Mouse (Mus musculus): ENCODE measurements at regions not wholly inside any gene's neighbourhood (a gene's known extent, or its start where the extent isn't known, plus 50 kb on each side); places are given as distances from the start of the nearest gene placed in this dataset.

DNA sequence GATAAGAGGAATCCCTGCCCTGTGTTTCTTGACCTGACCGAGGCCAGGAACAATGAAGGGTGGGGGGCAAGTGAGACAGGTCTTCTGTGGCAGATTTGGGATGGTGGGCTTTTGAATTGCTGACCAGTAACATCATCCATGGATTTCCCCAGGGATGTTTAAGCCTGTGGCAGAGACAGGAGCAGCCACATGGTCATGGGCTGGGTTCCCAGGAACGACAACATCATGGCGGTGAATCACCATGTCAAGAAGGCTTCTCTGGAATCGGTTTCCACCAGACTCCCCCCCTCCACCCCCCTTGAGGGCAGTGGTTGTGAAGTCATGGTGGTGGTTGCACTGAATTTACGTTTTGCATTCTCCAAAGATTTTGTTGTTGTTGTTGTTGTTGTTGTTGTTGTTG is 121.3 kb downstream of the Cog6 start:
- no peaks in the 10 kb centered on the region for H3K9me3 ChIP-seq (replicated peaks)
- H3K4me1 ChIP-seq (replicated peaks), result no peaks in the 10 kb centered on the region; the same call in 1 of the 2 replicates
- no peak overlapping the region for H3K4me3 ChIP-seq (replicated peaks)
- 58% methylated on average over 5 of the region's 5 CpGs for WGBS (ENCODE audit: insufficient replicate concordance)
- ATAC-seq (ENCODE audit: insufficient read depth), result no peak
- no peaks in the 10 kb centered on the region for H3K27me3 ChIP-seq
- no peak overlapping the region for H3K4me2 ChIP-seq
- no peaks in the 10 kb centered on the region for H3K36me3 ChIP-seq (replicated peaks)
- H3K9ac ChIP-seq, result no peak overlapping the region
- H3K27ac ChIP-seq (replicated peaks), result no peak overlapping the region

DNA sequence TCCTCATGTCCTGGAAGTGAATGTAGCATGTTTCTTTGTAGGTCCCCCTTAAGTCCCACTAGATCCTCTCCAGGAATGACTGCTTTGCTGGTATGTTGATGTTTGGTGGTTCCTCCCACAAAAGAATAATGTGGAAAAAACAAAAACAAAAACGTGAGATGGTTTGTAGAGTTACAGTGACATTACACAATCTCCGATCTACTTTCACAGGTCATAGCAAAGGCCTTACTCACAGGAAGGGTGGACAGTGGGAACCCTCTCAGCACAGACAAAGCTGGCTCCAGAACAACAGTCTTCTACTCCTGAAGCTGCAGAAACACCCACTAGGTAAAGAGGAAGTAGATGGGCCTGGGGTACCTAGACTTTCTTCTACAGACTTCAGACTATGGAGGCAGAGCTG is 122.2 kb downstream of the Cog6 start:
- Histone ChIP-seq H3K27ac (replicated peaks) (no peak overlapping the region), H3K36me3 (replicated peaks) (no peaks in the 10 kb centered on the region), H3K9ac (no peak overlapping the region), H3K9me3 (replicated peaks) (no peaks in the 10 kb centered on the region), H3K4me2 (no peak overlapping the region), H3K4me1 (replicated peaks) (no peaks in the 10 kb centered on the region; the same call in 1 of the 2 replicates), H3K4me3 (replicated peaks) (no peak overlapping the region), H3K27me3 (no peaks in the 10 kb centered on the region)
- WGBS (ENCODE audit: insufficient replicate concordance), result 55% methylated on average over 2 of the region's 2 CpGs
- no peak for ATAC-seq (ENCODE audit: insufficient read depth)

DNA sequence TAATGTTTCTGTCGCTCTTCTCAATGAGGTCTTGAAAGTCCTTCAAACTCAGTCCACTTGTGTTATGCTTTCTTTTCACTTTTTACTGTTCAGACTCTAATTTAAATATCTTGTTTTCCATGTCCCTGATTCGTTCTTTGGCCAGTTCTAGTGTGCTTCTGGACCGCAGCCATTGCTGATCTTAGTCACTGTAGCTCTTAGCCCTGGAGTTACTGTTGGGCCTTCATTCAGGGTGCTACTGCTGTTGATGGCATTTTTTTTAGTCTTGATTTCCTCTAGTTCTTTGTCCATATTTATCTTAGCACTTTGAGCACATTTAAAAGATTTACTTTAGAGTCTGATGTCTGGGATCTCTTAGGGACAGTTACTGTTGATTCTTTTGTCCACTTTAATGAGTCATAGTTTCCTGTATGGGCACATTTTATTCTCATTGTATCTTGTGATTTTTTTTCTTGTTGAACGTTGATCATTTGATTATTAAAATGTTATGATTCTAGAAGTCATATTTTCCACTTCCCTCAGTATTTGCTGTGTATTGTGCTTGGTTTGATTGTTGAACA is 127.8 kb downstream of the Cog6 start:
- ATAC-seq (ENCODE audit: insufficient read depth), result no peak
- Histone ChIP-seq H3K9me3 (replicated peaks) (no peaks in the 10 kb centered on the region), H3K27ac (replicated peaks) (no peak overlapping the region), H3K9ac (no peak overlapping the region), H3K36me3 (replicated peaks) (no peaks in the 10 kb centered on the region), H3K4me3 (replicated peaks) (no peak overlapping the region), H3K4me1 (replicated peaks) (no peaks in the 10 kb centered on the region), H3K27me3 (no peaks in the 10 kb centered on the region), H3K4me2 (no peak overlapping the region)
- 54% methylated on average over 4 of the region's 4 CpGs for WGBS (ENCODE audit: insufficient replicate concordance)

DNA sequence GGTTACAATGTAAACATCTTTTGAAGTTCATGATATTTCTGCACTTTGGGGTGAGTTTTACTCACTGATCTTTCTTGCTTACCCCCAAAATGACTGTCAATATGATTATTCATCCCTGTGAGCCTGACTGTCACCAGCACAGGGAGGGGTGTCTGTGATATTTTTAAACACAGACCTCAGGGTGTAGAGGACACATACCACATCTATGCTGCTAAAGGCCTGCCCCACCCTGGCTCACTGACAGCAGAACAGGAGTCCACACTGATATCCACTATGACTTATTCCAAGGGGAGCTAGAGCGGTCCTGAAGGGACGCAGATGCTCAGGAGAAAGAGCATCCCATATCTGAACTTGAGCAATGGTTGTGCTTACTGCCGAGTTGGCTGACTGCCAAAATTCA is 135.1 kb downstream of the Cog6 start:
- Histone ChIP-seq H3K36me3 (replicated peaks) (no peaks in the 10 kb centered on the region), H3K4me3 (replicated peaks) (no peak overlapping the region), H3K4me2 (no peak overlapping the region), H3K9me3 (replicated peaks) (no peaks in the 10 kb centered on the region), H3K4me1 (replicated peaks) (no peaks in the 10 kb centered on the region), H3K27ac (replicated peaks) (no peak overlapping the region), H3K9ac (no peak overlapping the region), H3K27me3 (no peaks in the 10 kb centered on the region)
- WGBS (ENCODE audit: insufficient replicate concordance), result 65% methylated on average over 3 of the region's 3 CpGs
- ATAC-seq (ENCODE audit: insufficient read depth), result no peak

DNA sequence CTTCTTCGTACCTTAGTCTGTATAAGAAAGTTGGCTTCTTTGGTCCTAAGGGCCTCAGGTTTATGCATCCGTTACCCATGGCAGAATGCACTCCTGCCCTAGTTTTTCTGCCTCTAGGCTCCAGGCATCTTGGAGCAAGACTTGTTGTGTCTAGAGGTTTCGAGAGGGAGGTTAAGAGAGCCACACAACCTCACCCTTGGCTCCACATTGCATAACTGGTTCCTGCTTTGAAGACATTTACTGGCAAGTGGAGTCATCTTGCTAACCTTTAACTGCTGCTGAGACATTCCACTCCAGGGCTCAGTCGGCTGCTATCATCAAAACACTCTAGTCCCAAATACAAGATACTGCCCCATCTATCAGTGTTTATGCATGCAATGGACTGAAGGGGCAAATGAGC is 135.9 kb downstream of the Cog6 start:
- Histone ChIP-seq H3K4me2 (no peak overlapping the region), H3K4me1 (replicated peaks) (no peaks in the 10 kb centered on the region), H3K36me3 (replicated peaks) (no peaks in the 10 kb centered on the region), H3K9ac (no peak overlapping the region), H3K27me3 (no peaks in the 10 kb centered on the region), H3K4me3 (replicated peaks) (no peak overlapping the region), H3K9me3 (replicated peaks) (no peaks in the 10 kb centered on the region), H3K27ac (replicated peaks) (no peak overlapping the region)
- WGBS (ENCODE audit: insufficient replicate concordance), result 47% methylated on average over 4 of the region's 4 CpGs
- no peak for ATAC-seq (ENCODE audit: insufficient read depth)

DNA sequence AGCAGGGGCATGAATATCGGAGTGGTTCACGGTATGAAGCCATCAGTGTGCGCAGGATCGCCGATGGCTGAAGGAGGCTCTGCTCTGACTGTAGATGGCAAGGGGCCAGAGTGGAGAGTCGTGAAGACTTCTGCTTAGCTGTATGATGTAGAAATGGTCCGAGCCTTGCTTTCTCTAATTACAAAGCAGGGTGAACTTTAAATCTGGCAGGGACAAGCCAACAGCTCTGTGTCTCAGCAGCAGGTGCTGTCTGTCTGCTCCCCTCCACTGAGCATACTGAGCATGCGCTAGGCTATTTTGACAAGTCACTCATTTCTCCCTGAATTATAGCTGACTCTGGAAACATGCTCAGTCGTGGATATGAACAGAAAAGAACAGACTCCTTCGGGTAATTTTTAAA is 137.3 kb downstream of the Cog6 start:
- Histone ChIP-seq H3K9me3 (replicated peaks) (no peaks in the 10 kb centered on the region), H3K9ac (no peak overlapping the region), H3K4me1 (replicated peaks) (no peaks in the 10 kb centered on the region), H3K4me2 (no peak overlapping the region), H3K27ac (replicated peaks) (no peak overlapping the region), H3K36me3 (replicated peaks) (no peaks in the 10 kb centered on the region), H3K27me3 (no peaks in the 10 kb centered on the region), H3K4me3 (replicated peaks) (no peak overlapping the region)
- 58% methylated on average over 10 of the region's 10 CpGs for WGBS (ENCODE audit: insufficient replicate concordance)
- no peak for ATAC-seq (ENCODE audit: insufficient read depth)

DNA sequence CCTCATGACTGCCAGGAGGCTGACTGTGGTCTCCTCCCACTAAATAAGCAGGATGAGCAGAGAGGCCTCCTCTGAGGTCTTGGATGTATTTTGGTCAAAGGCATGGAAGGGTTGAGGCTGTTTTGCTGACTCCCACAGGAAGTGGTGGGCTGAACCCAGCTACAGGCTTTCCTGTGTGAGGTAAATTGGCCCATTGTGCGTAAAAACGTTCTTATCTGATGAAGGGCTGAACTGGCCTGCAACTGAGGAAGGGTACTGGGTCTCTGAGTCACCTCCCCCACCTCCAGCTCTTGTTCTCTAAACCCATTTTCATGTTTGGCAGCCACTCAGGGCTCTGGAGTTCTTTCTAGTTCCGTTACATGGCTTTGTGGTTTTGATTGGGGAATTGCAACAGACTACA is 138.7 kb downstream of the Cog6 start:
- no peaks in the 10 kb centered on the region for H3K9me3 ChIP-seq (replicated peaks)
- H3K9ac ChIP-seq, result no peak overlapping the region
- no peaks in the 10 kb centered on the region for H3K36me3 ChIP-seq (replicated peaks)
- H3K27ac ChIP-seq (replicated peaks), result no peak overlapping the region
- no peak overlapping the region for H3K4me3 ChIP-seq (replicated peaks)
- no peaks in the 10 kb centered on the region for H3K27me3 ChIP-seq
- 14% methylated on average over 3 of the region's 3 CpGs for WGBS (ENCODE audit: insufficient replicate concordance)
- H3K4me2 ChIP-seq, result no peak overlapping the region
- ATAC-seq (ENCODE audit: insufficient read depth), result no peak
- H3K4me1 ChIP-seq (replicated peaks), result no peaks in the 10 kb centered on the region

DNA sequence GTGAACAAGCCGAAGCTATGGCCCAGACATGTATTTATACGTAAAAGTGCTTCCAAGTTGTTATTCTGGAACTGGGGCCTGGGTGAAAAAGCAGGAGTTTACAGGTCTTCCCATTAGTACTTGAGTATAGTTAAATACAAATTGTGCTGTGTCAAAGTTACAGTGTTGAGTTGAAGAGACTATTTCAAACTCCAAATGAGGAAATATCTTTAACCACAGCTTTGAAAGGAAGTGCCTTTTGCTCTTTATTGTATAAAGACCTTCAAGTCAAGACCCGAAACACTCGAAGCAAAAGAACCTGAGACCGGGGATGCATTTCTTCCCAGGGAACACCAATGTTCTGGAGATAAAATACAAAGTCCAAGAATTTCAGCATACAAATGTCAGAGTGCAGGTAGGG is 144.8 kb downstream of the Cog6 start:
- WGBS (ENCODE audit: insufficient replicate concordance), result 39% methylated on average over 5 of the region's 5 CpGs
- no peaks in the 10 kb centered on the region for H3K36me3 ChIP-seq (replicated peaks)
- H3K27me3 ChIP-seq, result no peaks in the 10 kb centered on the region
- H3K27ac ChIP-seq (replicated peaks), result no peak overlapping the region
- H3K4me3 ChIP-seq (replicated peaks), result no peak overlapping the region
- H3K4me1 ChIP-seq (replicated peaks), result no peaks in the 10 kb centered on the region
- no peak overlapping the region for H3K4me2 ChIP-seq
- H3K9ac ChIP-seq, result no peak overlapping the region
- no peaks in the 10 kb centered on the region for H3K9me3 ChIP-seq (replicated peaks)
- no peak for ATAC-seq (ENCODE audit: insufficient read depth)

DNA sequence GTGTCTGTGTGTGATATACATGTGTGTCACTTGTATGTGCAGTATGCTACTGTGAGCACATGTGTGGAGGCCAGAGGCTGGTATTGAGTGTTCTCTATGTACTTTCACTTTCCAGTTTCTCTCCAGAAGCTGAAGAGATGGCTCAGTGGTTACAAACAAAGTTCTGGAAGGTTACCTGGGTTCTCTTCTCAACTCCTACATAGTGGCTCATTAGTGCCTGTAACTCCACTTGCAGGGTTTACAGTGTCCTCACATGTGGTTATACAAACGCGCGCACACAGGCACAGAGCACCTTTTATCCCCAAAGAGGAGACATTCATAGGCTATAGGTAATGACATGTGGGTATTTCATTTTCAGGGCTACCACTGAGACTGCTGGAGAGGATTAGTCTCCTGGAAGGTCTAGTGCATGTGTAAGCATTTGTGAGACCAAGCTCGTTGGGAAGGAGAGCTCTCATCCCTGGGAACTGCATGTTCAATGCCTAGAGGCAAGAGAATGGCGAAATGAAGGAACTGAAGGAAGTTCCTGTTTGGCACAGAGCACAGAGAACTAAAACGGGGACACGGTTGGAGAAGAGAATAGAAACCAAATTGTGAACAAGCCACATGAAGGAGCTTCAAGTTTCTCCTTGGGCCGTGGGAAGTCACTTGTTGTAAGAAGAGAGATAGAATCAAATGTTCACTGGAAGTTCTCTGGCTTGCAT is 153.7 kb downstream of the Cog6 start:
- H3K36me3 ChIP-seq (replicated peaks), result no peaks in the 10 kb centered on the region
- no peak overlapping the region for H3K27ac ChIP-seq (replicated peaks)
- no peak overlapping the region for H3K9ac ChIP-seq
- ATAC-seq (ENCODE audit: insufficient read depth), result no peak
- no peak overlapping the region for H3K4me2 ChIP-seq
- H3K27me3 ChIP-seq, result no peaks in the 10 kb centered on the region
- no peaks in the 10 kb centered on the region for H3K9me3 ChIP-seq (replicated peaks)
- WGBS (ENCODE audit: insufficient replicate concordance), result 52% methylated on average over 8 of the region's 8 CpGs
- no peak overlapping the region for H3K4me3 ChIP-seq (replicated peaks)
- H3K4me1 ChIP-seq (replicated peaks), result no peaks in the 10 kb centered on the region

DNA sequence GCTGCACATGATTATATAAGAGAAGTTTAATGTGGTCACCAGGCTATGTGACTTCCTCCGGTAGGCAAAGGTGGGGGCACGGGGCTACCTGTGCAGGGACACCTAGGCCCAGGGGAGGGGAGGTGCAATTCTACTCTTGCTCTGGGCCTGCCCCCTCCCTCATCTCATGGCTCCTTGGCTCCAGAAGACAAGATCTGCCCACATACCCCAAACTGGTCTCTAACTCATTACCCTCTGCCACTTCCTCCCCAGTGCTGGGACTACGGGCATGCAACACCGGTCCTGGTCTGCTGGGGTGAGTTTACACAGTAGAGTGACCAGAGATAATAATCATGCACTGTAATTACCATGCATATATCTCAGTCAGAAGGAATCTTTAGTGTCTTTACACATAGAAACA is 155.0 kb downstream of the Cog6 start:
- H3K27ac ChIP-seq (replicated peaks), result no peak overlapping the region
- H3K4me3 ChIP-seq (replicated peaks), result no peak overlapping the region
- H3K36me3 ChIP-seq (replicated peaks), result no peaks in the 10 kb centered on the region
- no peaks in the 10 kb centered on the region for H3K27me3 ChIP-seq
- H3K4me1 ChIP-seq (replicated peaks), result no peaks in the 10 kb centered on the region
- no peaks in the 10 kb centered on the region for H3K9me3 ChIP-seq (replicated peaks)
- H3K4me2 ChIP-seq, result no peak overlapping the region
- 47% methylated on average over 4 of the region's 4 CpGs for WGBS (ENCODE audit: insufficient replicate concordance)
- H3K9ac ChIP-seq, result no peak overlapping the region
- no peak for ATAC-seq (ENCODE audit: insufficient read depth)

DNA sequence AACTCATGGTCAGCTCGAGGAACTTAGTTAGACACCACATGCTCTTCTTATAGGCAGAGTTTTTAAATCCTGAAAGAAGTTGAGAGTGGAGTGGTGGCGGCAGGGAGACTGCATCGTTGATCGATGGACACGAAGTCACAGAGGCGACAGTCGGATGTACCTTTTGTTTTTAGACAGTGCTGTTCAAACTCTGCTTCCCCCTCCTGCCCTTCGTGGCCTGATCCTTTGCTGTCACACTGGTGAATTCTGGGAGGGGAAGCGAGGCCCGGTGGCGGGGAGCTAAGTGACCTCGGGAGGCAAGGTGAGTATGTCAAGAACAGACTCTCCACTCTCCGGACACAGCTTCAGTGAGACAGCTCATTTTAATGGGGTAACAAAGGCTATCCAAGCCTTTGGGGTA is 155.5 kb downstream of the Cog6 start:
- no peak for ATAC-seq (ENCODE audit: insufficient read depth)
- H3K27me3 ChIP-seq, result no peaks in the 10 kb centered on the region
- WGBS (ENCODE audit: insufficient replicate concordance), result 71% methylated on average over 13 of the region's 13 CpGs
- H3K9ac ChIP-seq, result no peak overlapping the region
- H3K27ac ChIP-seq (replicated peaks), result no peak overlapping the region
- no peaks in the 10 kb centered on the region for H3K4me1 ChIP-seq (replicated peaks)
- H3K36me3 ChIP-seq (replicated peaks), result no peaks in the 10 kb centered on the region
- H3K4me2 ChIP-seq, result no peak overlapping the region
- no peak overlapping the region for H3K4me3 ChIP-seq (replicated peaks)
- H3K9me3 ChIP-seq (replicated peaks), result no peaks in the 10 kb centered on the region

DNA sequence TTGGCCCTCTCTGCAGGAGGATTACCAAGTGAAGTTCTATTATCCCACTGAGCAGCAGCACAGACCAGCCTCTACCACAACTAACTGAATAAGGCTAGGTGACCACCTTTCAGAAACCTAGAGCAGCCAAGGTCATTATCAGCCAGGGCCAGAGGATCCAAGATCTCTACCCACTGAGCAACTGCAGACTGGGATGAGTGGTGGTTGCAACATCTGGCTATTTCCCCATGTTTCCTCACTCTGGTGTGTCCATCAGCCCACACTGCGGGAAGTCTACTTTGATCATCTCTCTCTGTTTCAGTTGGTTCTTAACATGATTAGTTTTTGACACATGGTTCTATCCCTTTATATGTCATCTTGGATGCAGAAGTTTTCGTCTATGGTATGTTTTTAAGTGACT is 157.2 kb downstream of the Cog6 start:
- no peaks in the 10 kb centered on the region for H3K4me1 ChIP-seq (replicated peaks)
- H3K4me3 ChIP-seq (replicated peaks), result no peak overlapping the region
- H3K9ac ChIP-seq, result no peak overlapping the region
- H3K9me3 ChIP-seq (replicated peaks), result no peaks in the 10 kb centered on the region
- H3K27me3 ChIP-seq, result no peaks in the 10 kb centered on the region
- H3K27ac ChIP-seq (replicated peaks), result no peak overlapping the region
- H3K36me3 ChIP-seq (replicated peaks), result no peaks in the 10 kb centered on the region
- 54% methylated on average over 2 of the region's 2 CpGs for WGBS (ENCODE audit: insufficient replicate concordance)
- ATAC-seq (ENCODE audit: insufficient read depth), result no peak
- no peak overlapping the region for H3K4me2 ChIP-seq

Data from liver, embryonic 15.5 days (tissue).